Mouse (Mus musculus): Measurements from ENCODE around the gene BC107364.

GRCm38 (mm10) chr3:96414126-96414950, 37.8 kb downstream of the BC107364 start:
- TF ChIP-seq POLR2A (IDR thresholded peaks at IDR 0.05; ENCODE audit: borderline replicate concordance, extremely low read depth, low read depth, low read length) (peak; percentile 50; the same call in 1 of the 2 replicates), CTCF (IDR thresholded peaks at IDR 0.05; ENCODE audit: insufficient read depth, low read length) (no peak)

All from lung, adult 2 months (tissue).